Mouse (Mus musculus) MN1 (cell line): ENCODE results near the gene Scn5a.

Experiments
- DNase-seq: peaks from one replicate; pipeline ENCODE4 v3.0.0-alpha.2; 2016; ENCODE audit warnings: low spot score

Gene Scn5a

GRCm38 (mm10) chr9:119460410-119460809 lies 118.4 kb downstream of the Scn5a start:
- DNase-seq: peak; percentile 70

GRCm38 (mm10) chr9:119457122-119457521 lies 121.7 kb downstream of the Scn5a start:
- no peak for DNase-seq

- no peak for DNase-seq
Measured at GRCm38 (mm10) chr9:119455967-119456366, 122.8 kb downstream of the Scn5a start.

GRCm38 (mm10) chr9:119445737-119446136 lies 133.1 kb downstream of the Scn5a start:
- DNase-seq: peak; percentile 25

DNA sequence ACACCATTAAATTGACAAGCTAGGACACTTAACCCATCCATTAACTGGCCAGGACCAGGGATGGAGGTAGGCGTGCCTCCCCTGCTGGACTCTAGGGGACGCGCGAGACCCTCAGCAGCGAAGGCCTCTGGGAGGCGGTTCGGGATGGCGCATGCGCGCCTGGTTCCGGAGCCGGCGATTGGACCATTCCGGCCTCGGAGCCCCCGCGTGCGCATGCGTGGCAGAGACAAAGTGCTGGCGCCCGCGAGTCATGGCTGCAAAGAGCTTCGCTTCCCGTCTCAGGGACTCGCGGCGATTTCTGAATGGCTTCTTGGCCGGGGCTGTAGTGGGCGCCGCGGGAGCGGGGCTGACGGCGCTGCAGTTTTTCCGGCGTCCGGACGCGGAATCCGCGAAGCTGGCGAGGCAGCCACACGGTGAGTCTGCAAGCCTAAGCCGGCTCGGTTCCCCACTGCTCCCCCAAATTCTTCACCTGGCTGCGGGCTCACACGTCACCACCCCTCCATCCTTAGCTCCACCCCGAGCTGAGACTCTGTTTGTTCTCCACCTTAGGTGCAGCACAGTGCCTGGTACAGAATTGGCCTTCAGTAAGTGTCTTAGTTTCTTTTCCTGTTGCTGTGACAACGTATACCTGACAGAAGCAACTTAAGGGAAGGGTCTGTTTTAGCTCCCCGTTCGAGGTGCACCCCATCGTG lies 133.9 kb downstream of the Scn5a start, which contains the start of gene Exog:
Gene Exog, plus strand, starts transcription at position 206 of the 692 bp plus-strand sequence.
- DNase-seq: peak; percentile 96

DNA sequence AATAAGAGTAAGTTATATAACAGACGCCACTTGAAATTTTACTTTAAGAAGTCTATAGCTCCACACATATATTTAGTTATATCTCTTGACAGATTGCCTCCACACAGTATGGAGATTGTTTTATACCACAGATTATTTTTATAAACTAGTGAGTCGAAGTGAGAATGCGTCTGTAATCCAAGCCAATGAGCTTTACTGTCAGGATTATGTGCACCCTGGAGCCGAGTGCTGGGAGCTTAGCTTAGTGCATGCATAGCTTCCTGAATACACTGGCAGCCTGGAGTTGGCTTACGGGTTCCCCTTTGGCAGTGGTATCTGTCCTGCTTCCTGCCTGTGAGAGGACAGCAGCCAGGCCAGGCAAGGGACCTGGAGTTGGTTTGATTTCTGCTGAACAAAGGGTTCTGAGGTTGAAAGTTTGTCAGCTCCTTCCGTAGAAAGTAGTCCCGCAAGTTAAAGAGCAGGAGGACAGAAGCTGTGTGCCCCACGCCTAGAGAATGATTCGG lies 140.3 kb downstream of the Scn5a start:
- no peak for DNase-seq

GRCm38 (mm10) chr9:119438065-119438464 lies 140.8 kb downstream of the Scn5a start:
- no peak for DNase-seq

DNA sequence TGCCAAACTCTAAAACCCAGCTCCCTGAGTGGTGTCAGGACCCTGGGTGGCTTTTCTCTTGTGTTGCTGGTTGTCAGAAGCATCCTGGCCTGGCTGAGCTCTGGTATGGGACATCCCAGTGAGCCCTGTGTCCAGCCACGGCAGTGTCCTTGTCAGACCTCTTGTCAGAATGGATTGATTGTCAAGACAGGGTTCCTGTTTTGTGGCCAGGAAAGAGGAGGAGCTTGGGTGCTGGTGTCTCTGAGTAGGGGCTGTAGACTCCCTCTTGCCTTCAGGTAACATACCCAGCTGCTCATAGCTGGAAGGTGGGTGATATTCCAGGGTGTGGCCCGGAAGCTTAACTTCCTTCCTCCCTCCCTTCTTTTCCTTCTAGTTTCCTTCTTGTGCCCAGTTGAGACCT lies 143.0 kb downstream of the Scn5a start:
- no peak for DNase-seq
